ENCODE assay signal across 14 mouse cellular contexts in the genomic region with DNA sequence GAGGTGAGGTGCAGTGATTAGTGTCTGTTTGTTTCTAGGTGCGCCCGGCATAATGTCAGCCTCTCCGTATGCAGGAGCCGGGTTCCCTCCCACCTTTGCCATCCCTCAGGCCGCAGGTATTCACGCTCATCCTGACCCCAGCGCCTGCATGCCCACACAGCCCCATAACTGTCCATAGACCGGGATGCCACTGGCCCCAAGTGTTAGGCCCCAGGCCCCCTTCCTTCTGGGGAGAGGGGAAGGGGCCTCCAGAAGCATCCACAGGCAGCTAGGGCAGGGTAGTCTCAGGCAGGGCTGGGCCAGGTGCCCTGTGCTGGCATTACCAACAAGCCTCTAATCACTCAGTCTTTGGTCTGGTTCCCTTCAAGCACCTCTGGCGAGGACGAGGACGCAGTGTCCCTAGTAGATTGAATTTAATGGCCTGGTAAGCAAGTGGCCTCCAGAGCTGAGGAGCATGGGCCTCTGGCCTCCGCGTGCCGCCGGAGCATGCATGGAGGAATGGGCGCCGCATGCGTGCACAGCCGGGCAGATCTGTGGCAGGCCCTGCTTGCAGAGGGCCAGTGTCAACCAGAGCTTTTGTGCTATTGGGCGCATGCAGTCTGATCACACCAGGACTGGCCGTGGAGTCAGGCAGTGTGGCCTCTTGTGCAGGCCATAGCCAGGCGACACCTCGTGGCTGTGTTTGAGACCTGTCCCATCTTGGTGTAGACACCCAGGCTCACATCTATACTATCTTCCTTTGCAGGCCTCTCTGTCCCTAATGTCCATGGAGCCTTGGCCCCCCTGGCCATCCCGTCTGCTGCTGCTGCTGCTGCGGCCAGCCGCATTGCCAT. TPM values are rescaled to one million over a fixed set of nuclear protein-coding genes. Genes with fewer than 3 reads are reported as not detected.
DNase-seq lines count a peak whose midpoint lies in the region; ATAC-seq lines count a peak whose summit lies in the region.
"Had no signal": no experiment of that assay in that cellular context is flagged by ENCODE, and none has a peak within 500 bp of the region (broad histone marks: within the 10 kb centered on the region; RNA-seq: fewer than 3 reads in every experiment).

No protein-coding gene starts in this region.

- peak overlapping the region; percentile 24; the same call in 1 of the 2 replicates for H3K9ac ChIP-seq in hindbrain, embryonic 13.5 days
- H3K9ac ChIP-seq in hindbrain, embryonic 14.5 days: no peak overlapping the region
- no peak overlapping the region; the same call in 1 of the 2 replicates for H3K9ac ChIP-seq in neural tube, embryonic 13.5 days
- H3K9ac ChIP-seq in limb, embryonic 13.5 days: no peak overlapping the region; the same call in 1 of the 2 replicates
- H3K9ac ChIP-seq: lung, embryonic 15.5 days; neural tube, embryonic 12.5 days had no signal

- no peak overlapping the region for H3K4me3 ChIP-seq in hindbrain, embryonic 13.5 days
- H3K4me3 ChIP-seq in hindbrain, embryonic 14.5 days (replicated peaks; ENCODE audit: low read length): no peak overlapping the region
- no peak overlapping the region for H3K4me3 ChIP-seq in neural tube, embryonic 13.5 days
- no peak overlapping the region for H3K4me3 ChIP-seq in limb, embryonic 13.5 days
- H3K4me3 ChIP-seq: lung, embryonic 15.5 days; neural tube, embryonic 12.5 days had no signal

- WGBS in hindbrain, embryonic 13.5 days: 94% methylated on average over 26 of the region's 26 CpGs
- 92% methylated on average over 26 of the region's 26 CpGs for WGBS in hindbrain, embryonic 14.5 days
- WGBS in neural tube, embryonic 13.5 days: 95% methylated on average over 26 of the region's 26 CpGs
- WGBS in limb, embryonic 13.5 days: 93% methylated on average over 26 of the region's 26 CpGs

- H3K36me3 ChIP-seq in hindbrain, embryonic 13.5 days: peaks cover 81% of the 10 kb centered on the region
- peaks cover 89% of the 10 kb centered on the region for H3K36me3 ChIP-seq in hindbrain, embryonic 14.5 days (replicated peaks; ENCODE audit: control insufficient read depth, insufficient read depth)
- H3K36me3 ChIP-seq in neural tube, embryonic 13.5 days: peaks cover 83% of the 10 kb centered on the region
- H3K36me3 ChIP-seq in limb, embryonic 13.5 days: peaks cover 94% of the 10 kb centered on the region

- H3K9me3 ChIP-seq in hindbrain, embryonic 13.5 days: no peaks in the 10 kb centered on the region
- H3K9me3 ChIP-seq in hindbrain, embryonic 14.5 days (ENCODE audit: control insufficient read depth, low read length): no peaks in the 10 kb centered on the region
- H3K9me3 ChIP-seq in neural tube, embryonic 13.5 days: no peaks in the 10 kb centered on the region
- H3K9me3 ChIP-seq in limb, embryonic 13.5 days: no peaks in the 10 kb centered on the region
- H3K9me3 ChIP-seq: lung, embryonic 15.5 days; neural tube, embryonic 12.5 days had no signal

- peaks cover 73% of the 10 kb centered on the region for H3K4me1 ChIP-seq in hindbrain, embryonic 13.5 days (replicated peaks)
- peaks cover 41% of the 10 kb centered on the region for H3K4me1 ChIP-seq in hindbrain, embryonic 14.5 days (replicated peaks; ENCODE audit: control insufficient read depth, insufficient read depth, low read length)
- peaks cover 79% of the 10 kb centered on the region for H3K4me1 ChIP-seq in neural tube, embryonic 13.5 days (replicated peaks)
- peaks cover 61% of the 10 kb centered on the region for H3K4me1 ChIP-seq in limb, embryonic 13.5 days

- no peak overlapping the region for H3K4me2 ChIP-seq in hindbrain, embryonic 13.5 days
- H3K4me2 ChIP-seq in hindbrain, embryonic 14.5 days (replicated peaks): no peak overlapping the region
- H3K4me2 ChIP-seq in neural tube, embryonic 13.5 days: no peak overlapping the region
- no peak overlapping the region for H3K4me2 ChIP-seq in limb, embryonic 13.5 days (replicated peaks)
- H3K4me2 ChIP-seq: lung, embryonic 15.5 days; neural tube, embryonic 12.5 days had no signal

- H3K27ac ChIP-seq in hindbrain, embryonic 13.5 days: peak overlapping the region; percentile 30; the same call in 1 of the 2 replicates
- no peak overlapping the region for H3K27ac ChIP-seq in hindbrain, embryonic 14.5 days
- H3K27ac ChIP-seq in neural tube, embryonic 13.5 days (replicated peaks): peak overlapping the region; percentile 14; the same call in 1 of the 2 replicates
- peak overlapping the region; percentile 22; the same call in 1 of the 2 replicates for H3K27ac ChIP-seq in limb, embryonic 13.5 days
- H3K27ac ChIP-seq: lung, embryonic 15.5 days; neural tube, embryonic 12.5 days had no signal

- H3K27me3 ChIP-seq in hindbrain, embryonic 13.5 days: no peaks in the 10 kb centered on the region
- H3K27me3 ChIP-seq in hindbrain, embryonic 14.5 days (ENCODE audit: control insufficient read depth, insufficient read depth, low read length): no peaks in the 10 kb centered on the region
- no peaks in the 10 kb centered on the region for H3K27me3 ChIP-seq in neural tube, embryonic 13.5 days
- H3K27me3 ChIP-seq in limb, embryonic 13.5 days: no peaks in the 10 kb centered on the region
- H3K27me3 ChIP-seq: lung, embryonic 15.5 days; neural tube, embryonic 12.5 days had no signal

- no peak for DNase-seq in hindbrain, embryonic 14.5 days (ENCODE audit: low spot score)
- DNase-seq in neural tube, embryonic 10.5 days (ENCODE audit: extremely low spot score, low spot score): no peak
- DNase-seq in urinary bladder, postnatal 14 days (ENCODE audit: low spot score): no peak
- DNase-seq in frontal cortex, postnatal 36 days (ENCODE audit: low spot score in 2 of 2): no peak
- DNase-seq: gastrocnemius, postnatal 14 days; right cerebral cortex, adult 18-20 months had no signal

- no peak for ATAC-seq in hindbrain, embryonic 13.5 days (ENCODE audit: low FRiP score)
- no peak for ATAC-seq in hindbrain, embryonic 14.5 days (ENCODE audit: low FRiP score)
- no peak for ATAC-seq in neural tube, embryonic 13.5 days (ENCODE audit: low read depth)
- no peak for ATAC-seq in limb, embryonic 13.5 days (ENCODE audit: low FRiP score, low read depth)
- ATAC-seq: forebrain, embryonic 14.5 days; inflammation-experienced regulatory T-cells, adult 6 months had no signal

RNA-seq across cellular contexts. Expression of a gene that starts 6.1 kb away (rescaled TPM):
- polyA plus RNA-seq in hindbrain, embryonic 13.5 days (2015; fragmentation: Nextera tagmentation; extraction: Ambion mirVana): 84.7 and 86.0 TPM in 2 replicates
- 59.5 and 62.6 TPM in 2 replicates for polyA plus RNA-seq in hindbrain, embryonic 14.5 days (2014; fragmentation: Nextera tagmentation; extraction: Ambion mirVana)
- 87.9 and 114 TPM in 2 replicates for polyA plus RNA-seq in neural tube, embryonic 13.5 days (2015; fragmentation: Nextera tagmentation; extraction: Ambion mirVana)
- polyA plus RNA-seq in limb, embryonic 13.5 days (2015; fragmentation: Nextera tagmentation; extraction: Ambion mirVana): 347 and 366 TPM in 2 replicates

RNA-seq across cellular contexts. Expression of a gene that starts 14.0 kb away (rescaled TPM):
- 13.9 and 15.6 TPM in 2 replicates for polyA plus RNA-seq in hindbrain, embryonic 13.5 days (2015; fragmentation: Nextera tagmentation; extraction: Ambion mirVana)
- polyA plus RNA-seq in hindbrain, embryonic 14.5 days (2014; fragmentation: Nextera tagmentation; extraction: Ambion mirVana): 10.1 and 12.8 TPM in 2 replicates
- 14.3 and 14.7 TPM in 2 replicates for polyA plus RNA-seq in neural tube, embryonic 13.5 days (2015; fragmentation: Nextera tagmentation; extraction: Ambion mirVana)
- polyA plus RNA-seq in limb, embryonic 13.5 days (2015; fragmentation: Nextera tagmentation; extraction: Ambion mirVana): 11.1 and 11.3 TPM in 2 replicates
- polyA plus RNA-seq: inflammation-experienced regulatory T-cells, adult 6 months had no signal

RNA-seq across cellular contexts. Expression of a gene that starts 14.1 kb away (rescaled TPM):
- polyA plus RNA-seq in hindbrain, embryonic 13.5 days (2015; fragmentation: Nextera tagmentation; extraction: Ambion mirVana): 396 and 407 TPM in 2 replicates
- 288 and 294 TPM in 2 replicates for polyA plus RNA-seq in hindbrain, embryonic 14.5 days (2014; fragmentation: Nextera tagmentation; extraction: Ambion mirVana)
- 343 and 361 TPM in 2 replicates for polyA plus RNA-seq in neural tube, embryonic 13.5 days (2015; fragmentation: Nextera tagmentation; extraction: Ambion mirVana)
- 138 and 142 TPM in 2 replicates for polyA plus RNA-seq in limb, embryonic 13.5 days (2015; fragmentation: Nextera tagmentation; extraction: Ambion mirVana)

RNA-seq across cellular contexts. Expression of a gene that starts 25.8 kb away (rescaled TPM):
- 0.34 TPM in 1 of 2 replicates, not detected in the other for polyA plus RNA-seq in hindbrain, embryonic 13.5 days (2015; fragmentation: Nextera tagmentation; extraction: Ambion mirVana)
- 0.47 TPM in 1 of 2 replicates, not detected in the other for polyA plus RNA-seq in hindbrain, embryonic 14.5 days (2014; fragmentation: Nextera tagmentation; extraction: Ambion mirVana)
- 0.67 TPM in 1 of 2 replicates, not detected in the other for polyA plus RNA-seq in neural tube, embryonic 13.5 days (2015; fragmentation: Nextera tagmentation; extraction: Ambion mirVana)
- 0.29 and 0.86 TPM in 2 replicates for polyA plus RNA-seq in limb, embryonic 13.5 days (2015; fragmentation: Nextera tagmentation; extraction: Ambion mirVana)
- polyA plus RNA-seq: inflammation-experienced regulatory T-cells, adult 6 months had no signal

RNA-seq across cellular contexts. Expression of a gene that starts 30.4 kb away (rescaled TPM):
- polyA plus RNA-seq in hindbrain, embryonic 13.5 days (2015; fragmentation: Nextera tagmentation; extraction: Ambion mirVana): not detected in 2 replicates
- polyA plus RNA-seq in hindbrain, embryonic 14.5 days (2014; fragmentation: Nextera tagmentation; extraction: Ambion mirVana): not detected in 2 replicates
- polyA plus RNA-seq in neural tube, embryonic 13.5 days (2015; fragmentation: Nextera tagmentation; extraction: Ambion mirVana): not detected in 2 replicates
- polyA plus RNA-seq in limb, embryonic 13.5 days (2015; fragmentation: Nextera tagmentation; extraction: Ambion mirVana): not detected in 2 replicates
- polyA plus RNA-seq: forebrain, embryonic 14.5 days; heart, embryonic 16.5 days; inflammation-experienced regulatory T-cells, adult 6 months; lung, embryonic 15.5 days; neural tube, embryonic 12.5 days had no signal
